Mouse (Mus musculus): ENCODE results near the gene 1700109H08Rik. TPM values are rescaled to one million over a fixed set of nuclear protein-coding genes. Genes with fewer than 3 reads are reported as not detected.

The 1700109H08Rik gene
- polyA plus RNA-seq, 1 experiment from 2014 or later: 0.65 TPM

- H3K4me1 ChIP-seq (ENCODE audit: insufficient read depth): no peaks in the 10 kb centered on the region
- no peak overlapping the region for H3K4me2 ChIP-seq (ENCODE audit: low read depth, low read length)
- H3K9ac ChIP-seq (replicated peaks): no peak overlapping the region
- no peaks in the 10 kb centered on the region for H3K27me3 ChIP-seq (ENCODE audit: insufficient read depth, low read length)
- H3K27ac ChIP-seq (ENCODE audit: low read depth): no peak overlapping the region
- H3K9me3 ChIP-seq (ENCODE audit: low read length): no peaks in the 10 kb centered on the region
- TF ChIP-seq CTCF (IDR thresholded peaks at IDR 0.05; ENCODE audit: low read depth) (no peak), EP300 (IDR thresholded peaks at IDR 0.05; ENCODE audit: low read depth) (no peak)
- DNase-seq (no peak), ATAC-seq (no peak)
- WGBS (ENCODE audit: insufficient replicate concordance): 78% methylated on average over 5 of the region's 5 CpGs
- peaks cover 22% of the 10 kb centered on the region; the same call in 1 of the 2 replicates for H3K36me3 ChIP-seq (replicated peaks; ENCODE audit: insufficient read depth, low read length)
- no peak overlapping the region for H3K4me3 ChIP-seq (ENCODE audit: low read depth, low read length)
Observed at GRCm38 (mm10) chr5:3632285-3632684, 60.9 kb downstream of the 1700109H08Rik start.

- ATAC-seq (no peak), DNase-seq (no peak)
- TF ChIP-seq EP300 (IDR thresholded peaks at IDR 0.05; ENCODE audit: low read depth) (no peak), CTCF (IDR thresholded peaks at IDR 0.05; ENCODE audit: low read depth) (no peak)
- Histone ChIP-seq H3K27ac (ENCODE audit: low read depth) (no peak overlapping the region), H3K4me3 (ENCODE audit: low read depth, low read length) (no peak overlapping the region), H3K4me2 (ENCODE audit: low read depth, low read length) (no peak overlapping the region), H3K27me3 (ENCODE audit: insufficient read depth, low read length) (no peaks in the 10 kb centered on the region), H3K36me3 (replicated peaks; ENCODE audit: insufficient read depth, low read length) (peaks cover 22% of the 10 kb centered on the region; the same call in 1 of the 2 replicates), H3K4me1 (ENCODE audit: insufficient read depth) (no peaks in the 10 kb centered on the region), H3K9me3 (ENCODE audit: low read length) (no peaks in the 10 kb centered on the region), H3K9ac (replicated peaks) (no peak overlapping the region)
- WGBS (ENCODE audit: insufficient replicate concordance): 92% methylated on average over 13 of the region's 13 CpGs
Observed at GRCm38 (mm10) chr5:3633315-3633714, 61.9 kb downstream of the 1700109H08Rik start.

- Histone ChIP-seq H3K4me1 (ENCODE audit: insufficient read depth) (no peaks in the 10 kb centered on the region), H3K4me2 (ENCODE audit: low read depth, low read length) (no peak overlapping the region), H3K4me3 (ENCODE audit: low read depth, low read length) (no peak overlapping the region), H3K36me3 (replicated peaks; ENCODE audit: insufficient read depth, low read length) (peaks cover 22% of the 10 kb centered on the region; the same call in 1 of the 2 replicates), H3K27ac (ENCODE audit: low read depth) (no peak overlapping the region), H3K9me3 (ENCODE audit: low read length) (no peaks in the 10 kb centered on the region), H3K27me3 (ENCODE audit: insufficient read depth, low read length) (no peaks in the 10 kb centered on the region), H3K9ac (replicated peaks) (no peak overlapping the region)
- 66% methylated on average over 4 of the region's 4 CpGs for WGBS (ENCODE audit: insufficient replicate concordance)
- ATAC-seq (no peak), DNase-seq (no peak)
- TF ChIP-seq CTCF (IDR thresholded peaks at IDR 0.05; ENCODE audit: low read depth) (peak; percentile 54), EP300 (IDR thresholded peaks at IDR 0.05; ENCODE audit: low read depth) (no peak)
Observed at GRCm38 (mm10) chr5:3633951-3634350, 62.6 kb downstream of the 1700109H08Rik start.

Other genes with a start within 250 kb of the 1700109H08Rik start
- 17.1 and 17.3 TPM in 2 replicates for gene Cdk6, start 230.1 kb upstream of the 1700109H08Rik start, polyA plus RNA-seq (2015; fragmentation: Nextera tagmentation; extraction: Ambion mirVana)
- gene Fam133b, start 27.7 kb upstream of the 1700109H08Rik start, polyA plus RNA-seq (2015; fragmentation: Nextera tagmentation; extraction: Ambion mirVana): 10.6 and 11.1 TPM in 2 replicates
- gene Pex1, start 24.5 kb downstream of the 1700109H08Rik start, polyA plus RNA-seq (2015; fragmentation: Nextera tagmentation; extraction: Ambion mirVana): 8.1 and 11.3 TPM in 2 replicates
- gene Rbm48, start 25.0 kb downstream of the 1700109H08Rik start, polyA plus RNA-seq (2015; fragmentation: Nextera tagmentation; extraction: Ambion mirVana): 4.1 and 4.6 TPM in 2 replicates
- not detected in 2 replicates for gene Tmbim7, start 79.6 kb downstream of the 1700109H08Rik start, polyA plus RNA-seq (2015; fragmentation: Nextera tagmentation; extraction: Ambion mirVana)
- gene Gatad1, start 85.6 kb downstream of the 1700109H08Rik start, polyA plus RNA-seq (2015; fragmentation: Nextera tagmentation; extraction: Ambion mirVana): 25.7 and 26.9 TPM in 2 replicates
- gene Ankib1, start 231.4 kb downstream of the 1700109H08Rik start, polyA plus RNA-seq (2015; fragmentation: Nextera tagmentation; extraction: Ambion mirVana): 2.6 and 2.9 TPM in 2 replicates
- 10.5 and 12.7 TPM in 2 replicates for gene Krit1, start 231.6 kb downstream of the 1700109H08Rik start, polyA plus RNA-seq (2015; fragmentation: Nextera tagmentation; extraction: Ambion mirVana)

Measured in liver, postnatal 0 days (tissue).